8 mouse cellular contexts compared by ENCODE assay signal in genomic region chr9:66975239-66975645, GRCm38 (mm10). TPM values are rescaled to one million over a fixed set of nuclear protein-coding genes. Genes with fewer than 3 reads are reported as not detected.
DNase-seq lines count a peak whose midpoint lies in the region; ATAC-seq and TF ChIP-seq lines count a peak whose summit lies in the region.

Lactb (minus strand) TSS chr9:66975484.

- intact Hi-C loops in heart, postnatal 25 days (cut with DNase I), result loop anchor here (1.0 kb wide), 1 partner anchor 29 kb away; the partner anchor contains the start of gene Rps27l

- peak within 1 kb of the TSS; percentile 63 for H3K9ac ChIP-seq in forebrain, embryonic 15.5 days (replicated peaks)
- peak within 1 kb of the TSS; percentile 68 for H3K9ac ChIP-seq in lung, embryonic 14.5 days

- H3K36me3 ChIP-seq in forebrain, embryonic 15.5 days, result peaks cover 7% of the 10 kb centered on the region
- H3K36me3 ChIP-seq in lung, embryonic 14.5 days (ENCODE audit: insufficient read depth), result 0 out of 2 replicates have a peak, but pooled peaks cover 6% of the 10 kb centered on the region
- H3K36me3 ChIP-seq in thymus, adult 2 months (ENCODE audit: control insufficient read depth, insufficient read depth, low read length), result no peaks in the 10 kb centered on the region

- ATAC-seq in forebrain, embryonic 15.5 days (replicated peaks), result peak; percentile 99
- ATAC-seq in lung, embryonic 14.5 days (ENCODE audit: insufficient read depth), result peak; percentile 98

- H3K4me3 ChIP-seq in forebrain, embryonic 15.5 days, result peak within 1 kb of the TSS; percentile 63
- H3K4me3 ChIP-seq in layer of hippocampus, adult 2 months, result peak within 1 kb of the TSS; percentile 87
- peak within 1 kb of the TSS; percentile 79 for H3K4me3 ChIP-seq in lung, embryonic 14.5 days (ENCODE audit: low read depth, low read length)
- H3K4me3 ChIP-seq in olfactory bulb, adult 2 months (ENCODE audit: insufficient read depth, low read depth, low read length), result peak within 1 kb of the TSS; percentile 77
- H3K4me3 ChIP-seq in thymus, adult 2 months (ENCODE audit: control insufficient read depth, insufficient read depth, low read length), result peak within 1 kb of the TSS; percentile 84

- H3K4me2 ChIP-seq in forebrain, embryonic 15.5 days (replicated peaks), result peak within 1 kb of the TSS; percentile 66
- H3K4me2 ChIP-seq in lung, embryonic 14.5 days, result peak within 1 kb of the TSS; percentile 77

- TF ChIP-seq CTCF in layer of hippocampus, adult 2 months (conservative IDR thresholded peaks at IDR 0.05), result no peak
- no peak for TF ChIP-seq CTCF in lung, embryonic 14.5 days (IDR thresholded peaks at IDR 0.05; ENCODE audit: low read depth)
- TF ChIP-seq CTCF in olfactory bulb, adult 2 months (IDR thresholded peaks at IDR 0.05; ENCODE audit: insufficient read depth, low read depth, low read length), result no peak
- TF ChIP-seq CTCF in thymus, adult 2 months (IDR thresholded peaks at IDR 0.05; ENCODE audit: borderline replicate concordance, control insufficient read depth, extremely low read depth, insufficient read depth, low read length, poor library complexity), result no peak

- TF ChIP-seq POLR2A in olfactory bulb, adult 2 months (IDR thresholded peaks at IDR 0.05; ENCODE audit: insufficient read depth, low read depth, low read length), result peak; percentile 56
- no peak for TF ChIP-seq POLR2A in thymus, adult 2 months (IDR thresholded peaks at IDR 0.05; ENCODE audit: control insufficient read depth, extremely low read depth, insufficient read depth, low read length, poor library complexity)

- under 1% methylated on average over 32 of the region's 32 CpGs for WGBS in forebrain, embryonic 15.5 days
- 1% methylated on average over 32 of the region's 32 CpGs for WGBS in lung, embryonic 14.5 days
- 0% methylated on average over 32 of the region's 32 CpGs for whole genome bisulfite sequencing in olfactory bulb, adult 2 months
- WGBS in thymus, adult 2 months, result 1% methylated on average over 31 of the region's 32 CpGs

- H3K27ac ChIP-seq in forebrain, embryonic 15.5 days (replicated peaks), result peak within 1 kb of the TSS; percentile 83
- H3K27ac ChIP-seq in layer of hippocampus, adult 2 months, result peak within 1 kb of the TSS; percentile 94
- peak within 1 kb of the TSS; percentile 82 for H3K27ac ChIP-seq in lung, embryonic 14.5 days (ENCODE audit: low read depth)
- H3K27ac ChIP-seq in olfactory bulb, adult 2 months (ENCODE audit: insufficient read depth, low read depth, low read length), result peak within 1 kb of the TSS; percentile 49
- no peak within 1 kb of the TSS for H3K27ac ChIP-seq in thymus, adult 2 months (ENCODE audit: control insufficient read depth, insufficient read depth, low read length)

- H3K9me3 ChIP-seq in forebrain, embryonic 15.5 days, result no peaks in the 10 kb centered on the region
- H3K9me3 ChIP-seq in lung, embryonic 14.5 days (ENCODE audit: low read depth, low read length), result no peaks in the 10 kb centered on the region

- no peaks in the 10 kb centered on the region for H3K27me3 ChIP-seq in forebrain, embryonic 15.5 days
- no peaks in the 10 kb centered on the region for H3K27me3 ChIP-seq in lung, embryonic 14.5 days (ENCODE audit: insufficient read depth, low read length)
- H3K27me3 ChIP-seq in thymus, adult 2 months (ENCODE audit: control insufficient read depth, insufficient read depth, low read length), result no peaks in the 10 kb centered on the region

- peak; percentile 86 for DNase-seq in ES-CJ7 (ENCODE audit: low read depth, low spot score)
- DNase-seq in cerebellum, adult 11 months, result peak; percentile 94
- peak; percentile 88 for DNase-seq in heart, postnatal 25 days (ENCODE audit: low spot score)
- DNase-seq in layer of hippocampus, adult 2 months (ENCODE audit: low spot score in 2 of 2), result peak; percentile 95 to 96
- peak; percentile 94 for DNase-seq in lung, embryonic 14.5 days
- peak; percentile 97 for DNase-seq in thymus, adult 2 months

- H3K4me1 ChIP-seq in forebrain, embryonic 15.5 days, result peaks cover 9% of the 10 kb centered on the region
- no peaks in the 10 kb centered on the region for H3K4me1 ChIP-seq in lung, embryonic 14.5 days (ENCODE audit: insufficient read depth)
- no peaks in the 10 kb centered on the region for H3K4me1 ChIP-seq in olfactory bulb, adult 2 months (ENCODE audit: control insufficient read depth, insufficient read depth, low read length)
- no peaks in the 10 kb centered on the region for H3K4me1 ChIP-seq in thymus, adult 2 months (replicated peaks; ENCODE audit: control insufficient read depth, insufficient read depth, low read length)

RNA-seq across cellular contexts. Expression of gene Lactb, which starts in this region (rescaled TPM):
- 9.6 and 9.7 TPM in 2 replicates for polyA plus RNA-seq in forebrain, embryonic 15.5 days (2015; fragmentation: Nextera tagmentation; extraction: Ambion mirVana)
- total RNA-seq in heart, postnatal 25 days (2021), result 10 to 100 TPM; 21.2 to 22.5 TPM
- 10 to 100 TPM; 13.0 to 14.7 TPM for total RNA-seq in layer of hippocampus, adult 2 months (2021)
- 8.7 and 9.8 TPM in 2 replicates for polyA plus RNA-seq in lung, embryonic 14.5 days (2014; fragmentation: Nextera tagmentation; extraction: Ambion mirVana)
- polyA plus RNA-seq in olfactory bulb, adult 2 months (2012; ENCODE audit: insufficient read depth, insufficient read length, low replicate concordance, missing spikeins), result not detected in 2 replicates
- 12.6 and 19.1 TPM in 2 replicates for polyA plus RNA-seq in thymus, adult 2 months (2012; rRNA removed)
